Mouse (Mus musculus) spleen, postnatal 10 days (tissue): ENCODE data around the gene Map4k3.
"Not testable (repeated sequence)": the region's sequence is repeated elsewhere in the genome, so short reads cannot be mapped to it uniquely, and the experiment has no call there.

Experiments used
- DNase-seq, 2 experiments: peaks; one replicate each; pipeline ENCODE4 v3.0.0; 2021 to 2022; ENCODE audit warnings: low spot score in 2 of 2

Map4k3 gene

DNA sequence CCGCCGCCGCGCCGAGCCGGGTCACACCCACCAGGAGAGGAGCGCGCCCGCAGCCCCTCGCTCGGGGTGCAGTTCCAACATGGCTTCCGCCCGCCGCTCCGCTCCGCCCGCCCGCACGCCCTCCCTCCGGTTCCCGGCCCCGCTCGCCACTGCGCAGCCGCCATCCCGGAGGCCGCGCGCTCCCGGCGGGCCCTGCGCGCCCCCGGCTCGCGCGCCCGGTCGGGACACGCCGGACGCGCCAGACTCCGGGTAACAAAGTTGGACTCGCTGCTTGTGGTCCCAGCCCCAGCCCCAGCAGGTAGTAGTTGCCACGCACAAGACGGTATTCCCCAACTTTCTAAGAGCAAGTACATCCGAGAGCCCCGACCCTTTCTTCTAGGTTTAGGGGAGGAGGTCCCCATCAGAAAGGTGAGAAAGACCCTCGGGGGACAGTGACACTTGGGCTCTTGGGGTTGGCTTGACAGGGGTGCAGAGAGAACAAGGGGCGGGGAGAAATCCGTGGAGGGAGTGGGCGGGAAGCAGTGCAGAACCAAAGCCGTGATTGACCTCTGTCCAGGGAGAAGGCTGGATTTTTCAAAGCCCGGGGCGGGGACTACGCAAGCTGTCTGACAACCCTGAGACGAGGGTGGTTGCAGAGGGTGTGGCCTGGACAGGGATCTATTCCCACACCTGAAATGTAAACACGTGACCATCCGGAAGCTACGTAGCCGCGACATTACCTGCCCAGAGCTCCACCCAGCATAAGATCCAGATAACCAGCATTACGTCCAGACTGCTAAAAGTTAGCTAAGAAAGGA, at the start of gene Map4k3:
Map4k3 (minus strand) TSS at position 424 of the 797 bp plus-strand sequence.
- peak; percentile 35 to 71 for DNase-seq

DNA sequence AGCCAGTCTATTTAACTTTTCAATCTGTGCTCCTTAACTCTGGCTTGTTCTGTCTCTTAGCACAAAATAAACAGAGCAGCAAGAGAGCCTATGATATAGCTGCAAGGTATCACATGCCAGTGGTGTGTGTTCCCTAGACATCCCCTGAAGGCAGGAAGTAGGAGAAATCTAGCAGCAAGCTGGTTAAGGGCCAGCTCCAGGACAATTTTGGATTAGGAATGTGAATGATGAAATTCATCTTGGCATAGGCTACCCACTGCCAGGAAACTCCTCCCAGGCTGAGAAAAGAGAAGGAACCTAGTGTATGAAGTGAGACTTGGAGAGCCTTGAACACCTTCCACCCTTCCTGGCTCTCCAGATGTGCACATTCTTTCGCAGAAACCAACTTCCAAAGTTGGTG, 49.3 kb upstream of the Map4k3 start:
- no peak for DNase-seq

DNA sequence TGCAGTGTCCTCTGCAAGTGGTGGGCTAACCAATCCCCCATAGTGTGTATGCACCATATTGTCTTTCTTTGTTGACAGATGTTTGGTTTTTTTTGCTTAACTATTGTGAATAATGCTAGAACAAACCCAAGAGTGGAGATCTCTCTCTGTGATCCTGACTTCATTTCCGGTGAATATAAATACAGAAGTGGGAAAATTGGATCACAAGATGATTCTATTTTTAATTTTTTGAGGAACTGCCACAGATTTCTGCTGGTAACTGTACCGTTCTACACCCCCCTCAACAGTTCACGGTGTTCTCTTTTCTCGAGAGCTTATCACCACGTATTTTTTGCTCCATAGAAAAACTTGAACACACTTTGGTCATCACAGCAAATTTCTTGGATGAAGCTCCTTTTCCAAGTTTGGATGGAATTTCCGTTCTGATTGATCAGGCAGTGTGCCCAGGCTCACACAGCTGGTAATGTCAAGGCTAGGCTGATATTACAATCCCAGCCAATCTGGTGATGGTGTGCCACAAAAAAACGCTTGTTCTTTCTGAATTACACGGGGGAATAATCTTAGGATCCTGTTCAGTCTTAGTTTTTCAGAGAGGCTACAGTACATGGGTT, 47.0 kb upstream of the Map4k3 start:
- DNase-seq = no peak

DNA sequence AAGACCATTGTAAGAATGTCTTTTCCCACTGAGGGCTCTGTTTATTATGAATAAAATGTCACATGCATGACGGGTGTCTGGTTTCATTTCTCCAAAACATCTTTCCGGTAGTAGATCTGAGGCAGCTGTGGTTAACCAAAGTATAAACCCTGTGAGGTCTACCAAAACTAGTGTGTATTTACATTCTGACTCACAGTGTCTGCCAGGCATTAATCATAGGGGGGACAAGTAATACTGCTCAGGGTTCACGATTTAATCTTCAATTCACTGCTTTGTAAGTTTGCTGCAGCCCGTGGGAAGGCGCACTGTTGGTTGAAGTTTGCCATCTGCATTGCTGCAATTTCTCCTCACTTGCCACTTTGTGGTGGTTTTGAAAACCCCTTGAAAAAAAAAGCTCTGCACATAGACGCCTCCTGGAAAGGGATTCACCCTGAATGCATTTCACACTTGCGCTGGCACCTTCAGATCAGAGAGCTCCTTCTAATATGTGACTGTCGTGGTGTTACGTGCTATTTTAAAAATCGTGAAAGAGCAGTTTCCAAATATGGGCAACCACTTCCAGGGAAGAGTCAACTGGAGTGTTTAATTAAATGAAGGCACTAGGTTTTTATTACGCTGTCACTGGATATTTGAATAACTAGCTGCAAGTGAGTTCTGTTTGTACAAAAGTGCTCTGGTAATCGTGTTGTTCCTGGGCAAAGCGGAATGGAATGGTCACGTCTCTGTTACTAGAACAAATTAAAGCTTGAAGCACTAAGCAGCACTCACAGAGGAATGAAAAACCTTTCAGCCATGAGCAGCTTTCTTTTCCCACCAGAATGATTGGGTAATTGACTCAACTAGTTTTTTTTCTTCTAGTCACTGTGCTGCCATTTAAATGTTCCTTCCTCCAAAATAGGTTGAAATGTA, 44.5 kb upstream of the Map4k3 start:
- DNase-seq = peak in 1 of 2 experiments; percentile 4

DNA sequence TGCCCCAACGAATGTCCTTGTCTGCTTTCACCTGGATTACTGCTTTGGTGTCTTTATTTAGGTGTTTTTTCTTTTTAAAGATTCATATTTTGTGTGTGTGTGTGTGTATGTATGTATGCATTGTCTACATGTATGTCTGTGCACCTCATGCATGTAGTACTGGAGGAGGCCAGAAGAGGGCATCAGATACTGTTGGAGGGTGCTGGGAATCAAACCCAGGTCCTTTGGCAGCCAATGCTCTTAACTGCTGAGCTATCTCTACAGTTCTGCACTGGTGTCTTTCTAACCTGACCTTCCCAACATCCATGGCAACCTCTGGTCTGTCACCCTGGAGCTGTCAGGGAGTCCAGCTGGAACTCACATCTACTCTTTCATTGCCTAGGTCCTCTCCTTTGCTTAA, 41.8 kb upstream of the Map4k3 start:
- no peak for DNase-seq

DNA sequence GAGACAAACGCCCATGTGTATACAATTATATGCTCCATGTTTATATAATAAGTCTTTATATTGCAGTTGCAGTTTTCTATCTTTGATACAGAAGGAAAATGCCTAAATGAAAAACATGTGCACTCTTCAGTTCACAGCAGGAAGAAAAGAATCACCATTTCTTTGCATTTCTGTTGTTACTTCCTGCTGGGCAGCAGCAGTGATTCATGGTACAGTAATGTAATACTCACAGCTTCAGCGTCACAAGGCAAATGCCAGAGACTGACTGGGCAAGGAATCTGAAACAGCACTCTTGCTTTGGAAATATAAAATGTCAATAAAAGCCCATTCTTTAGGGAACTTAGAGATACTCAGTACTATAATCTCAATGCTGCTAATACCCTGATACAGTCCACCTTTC, 36.9 kb upstream of the Map4k3 start:
- no peak for DNase-seq

DNA sequence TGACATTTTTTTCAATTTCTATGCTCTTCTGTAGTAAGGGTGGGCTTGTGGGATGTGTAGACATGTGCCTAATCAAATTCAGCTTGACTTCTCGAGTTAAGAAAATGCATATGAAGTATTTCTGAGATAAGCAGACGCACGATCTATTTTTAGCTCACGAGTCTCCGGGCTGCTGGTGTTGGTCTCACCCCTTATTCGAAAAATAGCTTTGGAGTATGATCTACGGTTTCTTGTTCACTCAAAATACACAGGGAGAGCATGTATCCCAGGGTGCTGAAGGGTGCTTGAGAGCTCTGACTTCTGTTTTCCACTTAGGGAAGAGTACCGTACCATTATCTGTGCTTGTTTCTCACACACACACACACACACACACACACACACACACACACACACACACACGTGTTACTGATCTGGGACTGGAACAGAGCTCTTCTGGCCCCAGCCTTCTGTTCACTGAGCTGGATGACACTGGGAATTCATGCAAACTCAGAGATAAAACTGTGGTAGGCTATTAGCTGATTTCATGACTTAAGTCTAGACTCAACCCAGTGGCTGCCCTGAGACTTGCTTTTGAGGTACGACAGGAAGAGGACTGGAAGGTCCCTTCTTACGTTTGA, 34.9 kb upstream of the Map4k3 start:
- DNase-seq = no peak

DNA sequence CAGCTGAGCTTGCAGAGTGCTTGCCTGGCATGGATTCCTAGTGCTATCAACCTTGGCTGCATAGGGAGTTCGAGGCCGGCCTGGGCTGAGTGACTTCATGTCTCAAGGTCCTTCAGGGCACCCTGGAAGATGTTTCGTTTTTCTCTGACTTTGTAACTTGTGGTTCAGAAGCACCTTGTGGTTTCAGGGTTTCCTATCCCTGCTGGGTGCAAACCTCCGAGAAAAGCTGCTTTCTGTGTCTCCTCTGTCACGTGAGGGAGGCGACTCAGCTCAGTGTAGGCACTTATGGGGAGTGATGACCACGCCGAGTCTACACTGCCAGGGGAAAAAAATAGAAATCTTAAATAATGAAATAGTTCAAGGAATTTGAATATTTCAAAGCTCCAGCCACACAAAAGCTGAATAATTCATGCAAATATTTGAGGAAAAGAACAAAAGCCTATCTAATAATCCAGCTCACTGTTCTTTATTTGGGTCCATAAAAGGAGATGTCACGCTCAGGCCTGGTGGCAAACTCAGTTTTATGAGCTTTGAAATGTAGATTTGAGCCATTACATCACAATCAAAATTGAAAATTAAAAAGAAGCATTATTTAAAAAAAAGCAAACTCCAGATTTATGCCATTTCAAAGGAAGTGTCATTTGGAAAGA, 34.2 kb upstream of the Map4k3 start:
- no peak for DNase-seq

DNA sequence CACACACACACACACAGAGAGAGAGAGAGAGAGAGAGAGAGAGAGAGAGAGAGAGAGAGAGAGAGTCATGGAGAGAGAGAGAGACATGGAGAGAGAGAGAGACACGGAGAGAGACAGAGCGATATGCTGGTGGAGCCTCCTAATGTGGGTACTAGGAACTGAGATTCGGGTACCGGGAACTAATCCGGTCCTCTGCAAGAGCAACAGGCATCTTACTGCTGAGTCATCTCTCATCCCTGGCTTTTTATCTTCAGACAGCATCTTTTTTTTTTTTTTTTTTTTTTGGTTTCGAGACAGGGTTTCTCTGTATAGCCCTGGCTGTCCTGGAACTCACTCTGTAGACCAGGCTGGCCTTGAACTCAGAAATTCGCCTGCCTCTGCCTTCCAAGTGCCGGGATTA, 32.9 kb upstream of the Map4k3 start:
- DNase-seq = not testable (repeated sequence)

DNA sequence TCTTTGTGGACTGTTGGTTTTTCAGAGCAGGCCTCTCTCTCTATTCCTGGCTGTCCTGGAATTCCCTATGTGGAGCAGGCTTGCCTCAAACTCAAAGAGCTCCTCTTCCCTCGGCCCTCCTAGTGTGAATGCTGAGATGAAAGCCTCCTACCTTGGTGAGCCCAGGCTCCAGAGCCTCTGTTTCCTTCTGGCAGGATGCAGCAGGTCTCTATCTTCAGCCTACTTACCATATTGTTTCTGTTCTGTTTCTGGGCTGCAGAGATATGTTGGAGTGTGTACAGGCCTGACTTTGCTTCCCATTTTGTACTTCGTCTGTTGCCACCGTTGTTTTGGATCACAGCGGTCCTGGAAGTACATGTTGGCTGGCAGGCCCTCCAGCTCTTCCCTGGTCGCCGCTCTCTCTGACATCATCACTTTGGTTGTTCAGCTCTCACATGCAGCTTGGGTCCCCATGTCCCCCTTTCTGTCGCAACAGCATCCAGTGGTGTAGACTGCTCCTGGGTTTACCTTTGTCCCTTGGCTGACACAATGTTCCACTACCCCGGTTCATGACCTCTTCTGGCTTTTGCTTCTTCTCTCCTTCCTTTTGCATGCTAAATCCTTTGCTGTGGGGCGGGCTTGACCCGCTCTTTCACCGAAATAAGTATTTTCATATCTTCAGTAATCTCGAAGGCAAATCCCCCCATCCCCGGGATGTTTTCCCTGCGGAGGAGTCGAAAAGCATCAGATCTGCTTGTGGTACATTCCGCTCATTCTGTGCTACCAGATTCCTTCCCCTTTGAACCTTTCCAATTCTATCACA, 32.3 kb upstream of the Map4k3 start:
- no peak for DNase-seq

DNA sequence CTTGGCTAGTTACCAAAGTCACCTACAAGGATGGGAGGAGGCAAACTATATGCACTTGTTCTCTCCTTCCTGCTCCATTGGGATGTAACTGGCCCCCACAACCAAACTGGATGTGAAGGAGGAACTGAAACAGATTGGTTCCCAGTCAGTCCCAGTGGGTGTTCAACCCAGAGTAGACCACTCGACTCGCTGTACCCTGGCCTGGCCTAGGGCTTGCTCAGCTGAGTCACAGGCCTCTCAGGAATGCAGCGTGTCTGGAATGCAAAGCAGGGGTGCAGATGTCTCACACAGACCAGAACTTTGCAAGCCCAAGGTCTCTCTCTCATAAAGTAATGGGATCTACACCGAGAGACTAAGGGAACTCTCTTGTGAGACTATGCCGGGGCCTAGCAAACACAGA, 27.8 kb upstream of the Map4k3 start:
- DNase-seq = no peak

DNA sequence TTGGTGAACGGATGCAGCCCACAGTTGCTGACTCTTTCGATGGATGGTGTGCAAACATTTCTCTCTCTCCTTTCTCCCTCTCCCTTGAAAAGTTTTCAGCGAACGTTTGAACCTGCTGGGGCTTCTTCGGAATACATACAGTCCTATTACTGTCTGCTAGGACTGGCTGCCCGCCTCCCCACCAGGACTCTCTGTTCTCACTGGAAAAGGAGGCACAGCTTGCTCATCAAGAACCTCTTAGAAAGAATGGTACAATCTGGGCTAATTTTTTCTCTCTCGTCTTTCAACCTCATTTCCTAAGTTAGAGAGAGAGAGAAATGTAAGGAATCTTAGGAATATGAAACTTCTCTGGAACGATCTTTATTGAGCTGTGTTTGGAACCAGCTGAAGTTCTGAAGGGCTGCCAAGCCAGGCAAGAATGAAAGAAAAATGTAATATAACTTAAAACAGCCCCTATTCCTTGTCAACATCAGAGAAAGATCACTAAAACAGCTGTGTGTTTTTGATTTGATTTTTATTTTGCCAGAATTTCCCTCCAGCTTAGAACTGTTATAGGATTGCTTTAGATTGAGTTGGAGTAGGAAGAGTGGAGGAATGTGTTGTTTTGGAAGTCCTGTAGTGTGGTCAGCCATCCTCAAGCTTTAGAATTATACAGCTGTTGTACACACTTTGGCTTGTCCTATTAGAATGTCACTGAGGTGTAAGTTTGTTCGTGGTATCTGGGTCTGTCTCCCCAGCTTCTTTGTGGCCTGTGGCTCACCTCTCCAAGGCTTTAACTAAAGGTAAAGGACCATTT, 27.0 kb upstream of the Map4k3 start:
- DNase-seq = no peak

DNA sequence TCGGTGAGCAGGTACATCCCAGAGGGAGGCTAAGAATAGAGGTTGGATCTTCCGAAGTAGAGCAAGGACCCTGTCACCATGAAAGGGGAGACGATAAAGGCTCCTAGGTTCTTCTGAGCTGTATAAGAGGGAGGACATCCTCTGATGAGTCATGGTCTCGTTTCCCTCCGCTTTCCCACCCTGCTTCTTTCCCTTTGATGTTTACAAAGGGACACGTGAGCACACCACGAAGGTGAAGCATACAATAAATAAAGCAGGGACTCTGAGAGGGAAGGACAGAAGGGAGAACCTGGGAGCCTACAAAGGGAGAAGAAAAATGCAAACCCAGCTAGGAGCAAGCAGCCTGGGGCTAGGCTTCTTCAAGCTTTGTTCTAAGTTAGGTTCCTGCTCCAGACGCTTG, 26.3 kb upstream of the Map4k3 start:
- DNase-seq = no peak

DNA sequence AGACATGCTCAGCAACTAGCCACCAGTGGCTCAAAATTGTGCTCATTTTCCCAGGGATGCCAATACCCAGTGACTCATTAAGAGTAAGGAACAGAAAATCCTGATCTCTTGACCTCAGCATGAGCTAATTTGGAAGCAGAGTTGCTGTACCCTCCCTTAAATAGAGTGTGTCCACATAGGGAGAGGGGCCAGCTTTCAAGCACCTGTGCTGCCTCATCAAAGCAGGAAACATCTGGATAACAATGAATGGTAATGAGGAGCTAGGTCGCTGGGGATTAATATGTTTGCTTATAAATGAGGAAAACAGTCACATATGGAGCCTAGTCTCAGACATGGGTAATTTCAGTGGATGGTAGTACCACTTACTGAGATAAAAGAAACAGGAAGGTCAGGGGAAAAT, 24.2 kb upstream of the Map4k3 start:
- no peak for DNase-seq

DNA sequence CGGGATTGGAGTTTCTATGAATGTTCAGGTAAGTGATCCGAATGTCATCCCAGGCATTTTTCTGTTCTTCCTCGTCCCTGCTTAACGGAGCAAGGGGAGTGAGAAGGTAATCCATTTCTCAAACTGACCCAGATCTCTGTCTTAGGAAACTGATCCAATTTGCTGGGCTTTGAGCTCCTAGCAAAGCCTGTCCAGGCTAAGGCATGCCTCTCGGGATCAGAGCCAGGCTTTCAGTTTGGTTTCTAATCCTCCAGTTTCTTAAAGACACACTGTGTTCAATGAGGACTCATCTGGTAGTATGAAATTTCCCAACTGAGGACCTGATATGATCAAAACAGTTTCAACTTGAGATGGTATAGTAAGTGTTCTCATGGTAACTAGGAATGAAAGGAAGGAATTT, 11.1 kb upstream of the Map4k3 start:
- no peak for DNase-seq

DNA sequence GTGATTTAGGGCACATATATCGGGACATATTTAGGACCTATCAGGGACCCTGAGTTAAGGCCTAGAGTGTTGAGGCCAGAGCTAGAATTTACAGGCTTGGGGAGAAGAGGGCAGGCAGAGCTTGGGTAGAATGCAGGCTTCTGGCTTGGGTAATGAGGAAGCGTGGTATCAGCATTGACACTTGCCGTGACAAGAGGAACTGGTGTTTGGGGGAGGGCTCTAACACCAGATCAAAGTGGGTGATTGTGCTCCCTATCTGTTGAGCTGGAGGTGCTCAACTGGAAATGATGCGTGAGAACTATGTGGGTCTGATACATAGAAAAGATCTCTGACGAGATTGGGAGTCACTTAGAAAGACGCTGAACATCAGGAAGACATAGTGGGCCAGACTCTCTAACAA, 6.4 kb upstream of the Map4k3 start:
- no peak for DNase-seq

DNA sequence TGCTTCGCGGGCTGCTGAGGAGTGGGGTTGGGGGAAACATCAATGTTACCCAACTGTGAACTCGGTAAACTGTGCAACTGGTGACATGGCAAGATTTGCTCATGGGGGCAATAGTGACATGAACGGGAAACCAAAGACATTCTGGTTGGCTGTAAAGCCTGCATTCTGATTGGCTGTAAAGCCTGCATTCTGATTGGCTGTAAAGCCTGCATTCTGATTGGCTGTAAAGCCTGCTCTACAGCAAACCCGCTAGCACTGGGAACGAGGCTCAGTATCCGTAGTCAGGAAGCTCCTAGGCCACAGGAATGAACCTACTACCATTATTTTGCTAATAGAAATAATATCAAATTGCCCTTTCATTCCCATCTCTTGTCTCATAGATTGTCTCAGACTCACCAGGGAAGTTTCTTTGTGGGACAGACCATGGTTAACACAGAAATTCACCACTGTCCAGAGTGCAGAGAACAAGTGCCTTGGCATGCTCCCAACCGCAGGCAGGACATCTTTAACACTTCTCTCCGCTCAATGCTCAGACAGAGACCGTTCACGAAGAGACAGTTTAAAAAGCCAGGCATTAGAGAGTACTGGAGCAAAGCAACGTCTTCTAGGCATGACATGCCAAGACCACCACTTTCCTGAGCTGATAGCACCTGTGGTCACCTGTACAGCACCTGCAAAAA, 5.0 kb upstream of the Map4k3 start:
- no peak for DNase-seq

DNA sequence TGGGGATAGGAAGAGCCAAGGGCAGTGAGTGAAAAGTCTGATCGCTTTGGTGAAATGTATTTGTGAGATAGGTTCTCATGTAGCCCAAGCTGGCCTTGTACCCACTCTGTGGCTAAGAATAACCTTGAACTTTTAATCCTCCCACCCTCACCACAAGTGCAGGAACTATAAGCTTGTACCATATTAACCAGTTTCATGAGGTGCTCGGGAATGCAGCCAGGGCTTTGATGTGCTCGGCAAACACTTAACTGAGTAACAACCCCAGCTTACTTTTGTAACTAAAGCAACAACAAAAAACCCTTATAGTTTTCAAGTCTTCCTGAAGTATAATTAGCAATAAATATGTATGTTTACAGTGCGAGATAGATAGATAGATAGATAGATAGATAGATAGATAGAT, 4.0 kb upstream of the Map4k3 start:
- no peak for DNase-seq

DNA sequence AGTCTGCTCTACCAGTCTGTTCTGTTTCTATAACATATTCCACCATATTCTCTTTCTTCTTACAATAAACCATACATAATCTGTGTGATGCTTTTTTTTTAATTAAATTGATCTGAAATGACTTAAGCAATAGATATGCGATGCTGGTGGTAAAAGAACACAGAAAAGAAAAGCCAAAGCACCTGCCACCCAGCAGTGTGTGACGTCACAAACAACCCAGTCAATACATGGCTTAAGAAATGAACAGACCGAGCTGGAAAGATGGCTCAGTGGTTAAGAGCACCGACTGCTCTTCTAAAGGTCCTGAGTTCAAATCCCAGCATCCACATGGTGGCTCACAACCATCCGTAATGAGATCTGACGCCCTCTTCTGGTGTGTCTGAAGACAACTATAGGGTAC, 2.0 kb upstream of the Map4k3 start:
- DNase-seq = not testable (repeated sequence)
